Comparison of ENCODE assay signal across 8 mouse cellular contexts in genomic region chr9:64017861-64018793, GRCm38 (mm10). TPM values are rescaled to one million over a fixed set of nuclear protein-coding genes. Genes with fewer than 3 reads are reported as not detected.
A peak's percentile ranks its signal among the peaks of the same experiment; 100 is the strongest.
DNase-seq lines count a peak whose midpoint lies in the region; ATAC-seq and TF ChIP-seq lines count a peak whose summit lies in the region.

No protein-coding gene starts in this region.

- peak overlapping the region; percentile 70 for H3K27ac ChIP-seq in forebrain, embryonic 12.5 days
- H3K27ac ChIP-seq in hindbrain, embryonic 14.5 days: no peak overlapping the region
- H3K27ac ChIP-seq in liver, adult 2 months (replicated peaks; ENCODE audit: insufficient read depth, low read depth, low read length): peak overlapping the region; percentile 34
- H3K27ac ChIP-seq in neural tube, embryonic 11.5 days (ENCODE audit: low read depth, low read length): no peak overlapping the region

- H3K4me3 ChIP-seq in forebrain, embryonic 12.5 days (replicated peaks): peak overlapping the region; percentile 64
- H3K4me3 ChIP-seq in hindbrain, embryonic 14.5 days (replicated peaks; ENCODE audit: low read length): peak overlapping the region; percentile 55
- peak overlapping the region; percentile 71 for H3K4me3 ChIP-seq in liver, adult 2 months (ENCODE audit: insufficient read depth, low read depth, low read length)
- H3K4me3 ChIP-seq in neural tube, embryonic 11.5 days (ENCODE audit: low read depth, low read length): peak overlapping the region; percentile 85

- no peak for TF ChIP-seq CTCF in liver, adult 2 months (IDR thresholded peaks at IDR 0.05; ENCODE audit: low read depth, low read length)

- no peaks in the 10 kb centered on the region for H3K9me3 ChIP-seq in forebrain, embryonic 12.5 days
- no peaks in the 10 kb centered on the region for H3K9me3 ChIP-seq in hindbrain, embryonic 14.5 days (ENCODE audit: control insufficient read depth, low read length)
- no peaks in the 10 kb centered on the region for H3K9me3 ChIP-seq in neural tube, embryonic 11.5 days (ENCODE audit: control insufficient read depth, low read length)

- WGBS in forebrain, embryonic 12.5 days: under 1% methylated on average over 23 of the region's 23 CpGs
- WGBS in hindbrain, embryonic 14.5 days: 5% methylated on average over 23 of the region's 23 CpGs
- 25% methylated on average over 23 of the region's 23 CpGs for WGBS in liver, adult 2 months
- WGBS in neural tube, embryonic 11.5 days: 3% methylated on average over 23 of the region's 23 CpGs

- H3K36me3 ChIP-seq in forebrain, embryonic 12.5 days (replicated peaks): no peaks in the 10 kb centered on the region
- H3K36me3 ChIP-seq in hindbrain, embryonic 14.5 days (replicated peaks; ENCODE audit: control insufficient read depth, insufficient read depth): no peaks in the 10 kb centered on the region
- no peaks in the 10 kb centered on the region for H3K36me3 ChIP-seq in liver, adult 2 months (ENCODE audit: control insufficient read depth, insufficient read depth, low read length)
- H3K36me3 ChIP-seq in neural tube, embryonic 11.5 days (ENCODE audit: control insufficient read depth, insufficient read depth, low read length): no peaks in the 10 kb centered on the region

- H3K4me2 ChIP-seq in forebrain, embryonic 12.5 days: peak overlapping the region; percentile 86
- peak overlapping the region; percentile 89 for H3K4me2 ChIP-seq in hindbrain, embryonic 14.5 days (replicated peaks)
- H3K4me2 ChIP-seq in neural tube, embryonic 11.5 days (ENCODE audit: low read depth): peak overlapping the region; percentile 95

- peak; percentile 17 to 18 for DNase-seq in thymus, adult 18-20 months
- no peak for DNase-seq in thymus, postnatal 25 days
- DNase-seq in hindbrain, embryonic 14.5 days (ENCODE audit: low spot score): no peak
- peak; percentile 56 for DNase-seq in liver, adult 2 months (ENCODE audit: extremely low read depth, low read depth, low spot score)
- peak; percentile 55 for DNase-seq in neural tube, embryonic 11.5 days (ENCODE audit: low spot score)
- no peak for DNase-seq in spleen, adult 18-20 months
- DNase-seq in left cerebral cortex, adult 18-20 months (ENCODE audit: low spot score in 2 of 2): no peak

- no peak for TF ChIP-seq POLR2A in liver, adult 2 months (IDR thresholded peaks at IDR 0.05; ENCODE audit: extremely low read depth, insufficient read depth, low read length)

- H3K4me1 ChIP-seq in forebrain, embryonic 12.5 days: peaks cover 74% of the 10 kb centered on the region
- peaks cover 52% of the 10 kb centered on the region for H3K4me1 ChIP-seq in hindbrain, embryonic 14.5 days (replicated peaks; ENCODE audit: control insufficient read depth, insufficient read depth, low read length)
- peaks cover 2% of the 10 kb centered on the region; the same call in 1 of the 2 replicates for H3K4me1 ChIP-seq in liver, adult 2 months (ENCODE audit: control insufficient read depth, insufficient read depth, low read length)
- H3K4me1 ChIP-seq in neural tube, embryonic 11.5 days (ENCODE audit: control insufficient read depth, insufficient read depth, low read length): peaks cover 36% of the 10 kb centered on the region

- peaks cover 17% of the 10 kb centered on the region; the same call in 1 of the 2 replicates for H3K79me2 ChIP-seq in liver, adult 2 months (ENCODE audit: control insufficient read depth, insufficient read depth, low read length)

- peak overlapping the region; percentile 33; the same call in 1 of the 2 replicates for H3K9ac ChIP-seq in forebrain, embryonic 12.5 days
- peak overlapping the region; percentile 70; the same call in 1 of the 2 replicates for H3K9ac ChIP-seq in hindbrain, embryonic 14.5 days
- H3K9ac ChIP-seq in liver, adult 2 months (ENCODE audit: low read depth, low read length): peak overlapping the region; percentile 82
- 0 out of 2 replicates have a peak overlapping the region, but pooled peaks have one; percentile 93 for H3K9ac ChIP-seq in neural tube, embryonic 11.5 days (ENCODE audit: low read length)

- ATAC-seq in forebrain, embryonic 12.5 days (ENCODE audit: low FRiP score): no peak; the same call in 1 of the 2 replicates
- ATAC-seq in hindbrain, embryonic 14.5 days (ENCODE audit: low FRiP score): no peak
- ATAC-seq in neural tube, embryonic 11.5 days (ENCODE audit: insufficient read depth, low FRiP score, low TSS enrichment): no peak

- H3K27me3 ChIP-seq in forebrain, embryonic 12.5 days: peaks cover 53% of the 10 kb centered on the region
- peaks cover 46% of the 10 kb centered on the region for H3K27me3 ChIP-seq in hindbrain, embryonic 14.5 days (ENCODE audit: control insufficient read depth, insufficient read depth, low read length)
- no peaks in the 10 kb centered on the region for H3K27me3 ChIP-seq in liver, adult 2 months (ENCODE audit: control insufficient read depth, insufficient read depth, low read length)
- H3K27me3 ChIP-seq in neural tube, embryonic 11.5 days (ENCODE audit: control insufficient read depth, insufficient read depth, low read length): 0 out of 2 replicates have a peak, but pooled peaks cover 2% of the 10 kb centered on the region

RNA-seq across cellular contexts. Expression of gene Smad6, which starts 3.7 kb away (rescaled TPM):
- 5.2 and 6.5 TPM in 2 replicates for polyA plus RNA-seq in forebrain, embryonic 12.5 days (2016; fragmentation: Nextera tagmentation; extraction: Ambion mirVana)
- 2.3 and 2.7 TPM in 2 replicates for polyA plus RNA-seq in hindbrain, embryonic 14.5 days (2014; fragmentation: Nextera tagmentation; extraction: Ambion mirVana)
- 4.1 and 6.0 TPM in 2 replicates for total RNA-seq in liver, adult 2 months (2014; rRNA removed)
- 11.4 and 12.6 TPM in 2 replicates for polyA plus RNA-seq in liver, adult 2 months (2012; rRNA removed)
- polyA plus RNA-seq in neural tube, embryonic 11.5 days (2014; fragmentation: Nextera tagmentation; extraction: Ambion mirVana): 6.8 and 7.7 TPM in 2 replicates
- total RNA-seq in left cerebral cortex, adult 18-20 months (2021): 1 to 10 TPM; 2.1 to 2.5 TPM

Comparison
In these comparisons a context has a peak if more than half of its experiments do, and no peak if none do; other contexts are left out.
1. DNase-seq: peak in thymus, adult 18-20 months (2 of 2), liver, adult 2 months (single experiment) and neural tube, embryonic 11.5 days (single experiment); none in thymus, postnatal 25 days (single experiment), hindbrain, embryonic 14.5 days (single experiment), spleen, adult 18-20 months (0 of 2) and left cerebral cortex, adult 18-20 months (0 of 2).
2. H3K27ac ChIP-seq: peak in forebrain, embryonic 12.5 days (single experiment) and liver, adult 2 months (single experiment); none in hindbrain, embryonic 14.5 days (single experiment) and neural tube, embryonic 11.5 days (single experiment).
3. H3K9ac ChIP-seq: peak in every context shown above with its lines; median percentile 93 in neural tube, embryonic 11.5 days; 82 in liver, adult 2 months; 70 in hindbrain, embryonic 14.5 days; 33 in forebrain, embryonic 12.5 days.
4. Peak in every context shown above with its lines, with median percentiles within 50 percentile points of each other: H3K4me2 ChIP-seq and H3K4me3 ChIP-seq.